ENCODE assay signal across 23 mouse cellular contexts in the genomic region with DNA sequence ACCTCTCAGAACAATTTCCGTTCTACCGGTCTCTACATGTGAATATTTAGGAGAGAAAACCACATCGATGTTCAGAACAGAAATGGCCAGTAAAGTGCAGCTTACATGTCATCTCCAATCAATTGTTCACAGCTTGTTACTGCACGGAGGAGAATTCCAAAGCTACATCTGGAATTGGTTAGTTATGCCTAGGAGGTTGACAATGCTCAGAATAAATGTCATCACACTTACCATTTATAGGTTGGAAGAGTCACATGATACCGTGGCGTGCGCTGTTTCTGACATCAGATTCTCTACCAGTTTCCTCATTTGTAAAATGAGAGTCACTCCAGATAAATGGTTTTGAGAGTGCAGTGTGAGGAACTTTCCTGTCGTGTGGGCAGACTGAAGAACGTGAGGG.
A peak's percentile ranks its signal among the peaks of the same experiment; 100 is the strongest.
DNase-seq lines count a peak whose midpoint lies in the region; ATAC-seq lines count a peak whose summit lies in the region.
"Had no signal": no experiment of that assay in that cellular context is flagged by ENCODE, and none has a peak within 500 bp of the region (broad histone marks: within the 10 kb centered on the region; RNA-seq: fewer than 3 reads in every experiment).

No protein-coding gene starts in this region.

- no peak overlapping the region for H3K9ac ChIP-seq in embryonic facial prominence, embryonic 13.5 days
- H3K9ac ChIP-seq: forebrain, embryonic 12.5 days; hindbrain, embryonic 12.5 days had no signal

- peak; percentile 17 for DNase-seq in Muller cell, postnatal 12 days (ENCODE audit: inconsistent ontology term)
- peak; percentile 54 for DNase-seq in embryo, embryonic 10.5 days (ENCODE audit: low spot score)
- DNase-seq in limb, embryonic 10.5 days (ENCODE audit: low spot score): peak; percentile 33
- DNase-seq in thymus, postnatal 10 days (ENCODE audit: low spot score in 2 of 2): no peak
- DNase-seq in ovary, postnatal 36 days (ENCODE audit: low spot score): no peak
- DNase-seq in gastrocnemius, postnatal 10 days: no peak
- DNase-seq in urinary bladder, postnatal 25 days (ENCODE audit: low spot score): no peak
- DNase-seq: adrenal gland, postnatal 10 days; cerebellum, adult 9-10 months; gastrocnemius, postnatal 36 days; heart, postnatal 10 days; kidney, adult 8-10 months; kidney, postnatal 25 days; layer of hippocampus, adult 9-11 months; liver; thymus, postnatal 36 days had no signal

- peak overlapping the region; percentile 2; the same call in 1 of the 2 replicates for H3K27ac ChIP-seq in embryonic facial prominence, embryonic 13.5 days
- no peak overlapping the region; the same call in 1 of the 2 replicates for H3K27ac ChIP-seq in limb, embryonic 10.5 days
- H3K27ac ChIP-seq: forebrain, embryonic 12.5 days; hindbrain, embryonic 12.5 days had no signal

- peaks cover 20% of the 10 kb centered on the region for H3K4me1 ChIP-seq in embryonic facial prominence, embryonic 13.5 days
- H3K4me1 ChIP-seq in limb, embryonic 10.5 days: peaks cover 23% of the 10 kb centered on the region
- H3K4me1 ChIP-seq: megakaryocyte, embryonic 14.5 days had no signal

- H3K27me3 ChIP-seq in embryonic facial prominence, embryonic 13.5 days: no peaks in the 10 kb centered on the region
- H3K27me3 ChIP-seq in limb, embryonic 10.5 days (ENCODE audit: low read depth, poor library complexity, severe bottlenecking): no peaks in the 10 kb centered on the region
- H3K27me3 ChIP-seq: forebrain, embryonic 12.5 days; hindbrain, embryonic 12.5 days; megakaryocyte, embryonic 14.5 days had no signal

- H3K4me2 ChIP-seq in embryonic facial prominence, embryonic 13.5 days: no peak overlapping the region; the same call in 1 of the 2 replicates
- H3K4me2 ChIP-seq: forebrain, embryonic 12.5 days; heart, embryonic 11.5 days; hindbrain, embryonic 12.5 days had no signal

- ATAC-seq in embryonic facial prominence, embryonic 13.5 days (ENCODE audit: insufficient number of reproducible peaks, insufficient read depth, low FRiP score, low TSS enrichment, low read depth): no peak; the same call in 1 of the 2 replicates
- ATAC-seq: activated CD4-positive, CD25-positive, alpha-beta regulatory T cell, adult 4 months; lung, postnatal 0 days had no signal

- H3K36me3 ChIP-seq in embryonic facial prominence, embryonic 13.5 days: no peaks in the 10 kb centered on the region
- H3K36me3 ChIP-seq in limb, embryonic 10.5 days: no peaks in the 10 kb centered on the region
- H3K36me3 ChIP-seq: forebrain, embryonic 12.5 days; hindbrain, embryonic 12.5 days had no signal

- H3K4me3 ChIP-seq in embryonic facial prominence, embryonic 13.5 days: no peak overlapping the region
- 0 out of 2 replicates have a peak overlapping the region, but pooled peaks have one; percentile 1 for H3K4me3 ChIP-seq in limb, embryonic 10.5 days
- H3K4me3 ChIP-seq: forebrain, embryonic 12.5 days; hindbrain, embryonic 12.5 days; megakaryocyte, embryonic 14.5 days had no signal

- H3K9me3 ChIP-seq in embryonic facial prominence, embryonic 13.5 days: no peaks in the 10 kb centered on the region
- no peaks in the 10 kb centered on the region for H3K9me3 ChIP-seq in limb, embryonic 10.5 days (replicated peaks)
- H3K9me3 ChIP-seq: forebrain, embryonic 12.5 days; hindbrain, embryonic 12.5 days had no signal

- WGBS in embryonic facial prominence, embryonic 13.5 days: 30% methylated on average over 9 of the region's 9 CpGs
- 43% methylated on average over 9 of the region's 9 CpGs for whole genome bisulfite sequencing in limb, embryonic 10.5 days

Comparison
In these comparisons a context has a peak if more than half of its experiments do, and no peak if none do; other contexts are left out.
1. DNase-seq: peak in Muller cell, postnatal 12 days (single experiment), embryo, embryonic 10.5 days (single experiment) and limb, embryonic 10.5 days (single experiment); none in thymus, postnatal 10 days (0 of 2), ovary, postnatal 36 days (single experiment), gastrocnemius, postnatal 10 days (single experiment) and urinary bladder, postnatal 25 days (single experiment).